Mouse (Mus musculus): Measurements from ENCODE around the gene Trim29. TPM values are rescaled to one million over a fixed set of nuclear protein-coding genes. Genes with fewer than 3 reads are reported as not detected.
A peak's percentile ranks its signal among the peaks of the same experiment; 100 is the strongest.

Gene Trim29
- polyA plus RNA-seq (2014; fragmentation: Nextera tagmentation; extraction: Ambion mirVana) = 0.82 and 2.4 TPM in 2 replicates

DNA sequence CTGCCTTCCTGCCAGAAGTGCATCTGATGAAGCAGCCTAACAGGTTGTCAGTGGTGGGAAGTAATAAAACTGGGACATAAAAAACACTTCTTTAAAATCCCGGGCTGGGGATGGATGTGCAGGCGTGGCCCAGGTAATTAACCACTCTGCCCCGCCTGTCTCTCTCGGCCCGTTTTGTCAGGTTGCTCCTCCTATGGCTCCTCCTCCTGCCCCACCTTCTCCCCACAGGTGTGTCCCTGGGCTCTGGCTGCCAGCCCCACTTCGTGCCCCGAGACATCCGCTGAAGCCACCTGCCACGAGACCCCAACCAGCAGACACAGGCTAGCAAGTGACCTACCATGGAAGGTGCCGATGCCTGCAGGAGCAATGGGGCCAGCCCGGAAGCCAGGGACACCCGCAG lies at the start of gene Trim29:
Gene Trim29 (plus strand): TSS at position 311 of the 400 bp plus-strand sequence.
- H3K27ac ChIP-seq (ENCODE audit: low read depth, low read length) = no peak within 1 kb of the TSS
- H3K36me3 ChIP-seq (ENCODE audit: control insufficient read depth, insufficient read depth, low read length) = no peaks in the 10 kb centered on the region
- ATAC-seq (ENCODE audit: low FRiP score) (no peak), DNase-seq (ENCODE audit: low spot score) (no peak)
- no peak within 1 kb of the TSS for H3K4me3 ChIP-seq (ENCODE audit: low read depth, low read length)
- WGBS = 67% methylated on average over 12 of the region's 12 CpGs
- H3K27me3 ChIP-seq (ENCODE audit: control insufficient read depth, insufficient read depth, low read length) = no peaks in the 10 kb centered on the region
- no peaks in the 10 kb centered on the region for H3K4me1 ChIP-seq (replicated peaks; ENCODE audit: control insufficient read depth, insufficient read depth, low read length)
- no peak within 1 kb of the TSS for H3K4me2 ChIP-seq (replicated peaks; ENCODE audit: low read depth, low read length)
- H3K9ac ChIP-seq (ENCODE audit: low read depth, low read length) = no peak within 1 kb of the TSS
- H3K9me3 ChIP-seq (ENCODE audit: control insufficient read depth, low read length) = no peaks in the 10 kb centered on the region

DNA sequence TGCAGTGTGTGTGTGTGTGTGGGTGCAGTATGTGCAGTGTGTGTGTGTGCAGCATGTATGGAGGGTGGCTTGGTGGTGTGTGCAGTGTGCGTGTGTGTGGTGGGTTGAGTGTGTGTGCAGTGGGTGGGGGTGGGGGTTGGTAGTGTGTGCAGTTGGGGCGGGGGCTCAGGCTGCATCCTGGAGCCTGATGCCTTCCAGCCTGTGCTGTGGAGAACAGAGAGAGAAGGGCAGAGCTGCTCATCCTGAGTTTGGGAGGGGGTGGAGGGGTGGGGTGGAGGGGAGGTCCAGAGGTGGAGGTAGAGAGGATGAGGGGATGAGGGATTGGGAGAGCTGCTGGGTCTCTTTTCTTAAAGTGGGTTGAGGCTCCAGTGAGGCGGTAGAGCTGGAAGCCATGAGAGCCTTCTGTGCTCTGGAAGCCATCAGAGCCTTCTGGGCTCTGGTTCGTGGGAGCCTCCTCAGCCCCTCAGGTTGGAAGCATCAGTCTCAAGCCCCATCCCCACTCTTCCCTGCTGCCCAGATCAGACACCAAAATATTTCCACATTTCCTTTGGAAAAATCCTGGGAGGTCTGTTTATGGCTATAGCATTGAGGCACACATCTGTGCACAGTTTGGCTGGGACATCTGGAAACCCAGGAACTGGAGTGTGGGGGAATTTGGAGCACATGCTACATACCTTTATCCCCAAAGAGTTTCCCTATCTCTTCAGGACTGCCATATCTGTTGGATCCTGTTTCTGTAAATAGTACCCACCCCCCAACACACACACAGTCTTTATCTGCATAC lies 49.3 kb upstream of the Trim29 start:
- 59% methylated on average over 4 of the region's 4 CpGs for WGBS
- H3K27ac ChIP-seq (ENCODE audit: low read depth, low read length) = no peak overlapping the region
- H3K36me3 ChIP-seq (ENCODE audit: control insufficient read depth, insufficient read depth, low read length) = no peaks in the 10 kb centered on the region
- H3K27me3 ChIP-seq (ENCODE audit: control insufficient read depth, insufficient read depth, low read length) = no peaks in the 10 kb centered on the region
- ATAC-seq (ENCODE audit: low FRiP score) = no peak
- H3K4me1 ChIP-seq (replicated peaks; ENCODE audit: control insufficient read depth, insufficient read depth, low read length) = no peaks in the 10 kb centered on the region
- no peak overlapping the region for H3K4me3 ChIP-seq (ENCODE audit: low read depth, low read length)
- no peak overlapping the region for H3K4me2 ChIP-seq (replicated peaks; ENCODE audit: low read depth, low read length)
- DNase-seq (ENCODE audit: low spot score) = no peak
- no peak overlapping the region for H3K9ac ChIP-seq (ENCODE audit: low read depth, low read length)
- no peaks in the 10 kb centered on the region for H3K9me3 ChIP-seq (ENCODE audit: control insufficient read depth, low read length)

DNA sequence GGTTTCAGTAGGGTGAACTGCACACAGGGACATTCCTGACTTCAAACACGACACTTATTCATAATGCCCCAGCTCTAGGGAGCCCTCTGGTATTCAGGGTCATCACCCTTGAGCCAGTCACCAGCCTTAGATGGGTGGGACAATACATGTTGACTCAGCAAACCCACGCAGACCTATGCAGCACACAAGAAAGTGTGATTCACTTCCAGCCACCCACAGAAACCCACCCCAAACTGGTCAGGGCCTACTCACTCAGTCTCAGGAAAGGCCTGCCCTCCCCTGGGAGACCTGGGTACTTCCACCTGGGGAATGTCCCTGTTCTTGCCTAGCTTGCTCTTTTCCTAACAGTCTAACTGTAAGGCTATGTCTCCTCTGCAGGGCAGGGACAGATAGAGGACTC lies 48.7 kb upstream of the Trim29 start:
- H3K27ac ChIP-seq (ENCODE audit: low read depth, low read length) = peak overlapping the region; percentile 33; the same call in 1 of the 2 replicates
- H3K36me3 ChIP-seq (ENCODE audit: control insufficient read depth, insufficient read depth, low read length) = no peaks in the 10 kb centered on the region
- H3K4me1 ChIP-seq (replicated peaks; ENCODE audit: control insufficient read depth, insufficient read depth, low read length) = no peaks in the 10 kb centered on the region
- no peak overlapping the region for H3K4me2 ChIP-seq (replicated peaks; ENCODE audit: low read depth, low read length)
- no peak overlapping the region for H3K9ac ChIP-seq (ENCODE audit: low read depth, low read length)
- DNase-seq (ENCODE audit: low spot score) = no peak
- H3K4me3 ChIP-seq (ENCODE audit: low read depth, low read length) = no peak overlapping the region
- H3K27me3 ChIP-seq (ENCODE audit: control insufficient read depth, insufficient read depth, low read length) = no peaks in the 10 kb centered on the region
- WGBS = 25% methylated on average over 2 of the region's 2 CpGs
- H3K9me3 ChIP-seq (ENCODE audit: control insufficient read depth, low read length) = no peaks in the 10 kb centered on the region
- ATAC-seq (ENCODE audit: low FRiP score) = no peak

DNA sequence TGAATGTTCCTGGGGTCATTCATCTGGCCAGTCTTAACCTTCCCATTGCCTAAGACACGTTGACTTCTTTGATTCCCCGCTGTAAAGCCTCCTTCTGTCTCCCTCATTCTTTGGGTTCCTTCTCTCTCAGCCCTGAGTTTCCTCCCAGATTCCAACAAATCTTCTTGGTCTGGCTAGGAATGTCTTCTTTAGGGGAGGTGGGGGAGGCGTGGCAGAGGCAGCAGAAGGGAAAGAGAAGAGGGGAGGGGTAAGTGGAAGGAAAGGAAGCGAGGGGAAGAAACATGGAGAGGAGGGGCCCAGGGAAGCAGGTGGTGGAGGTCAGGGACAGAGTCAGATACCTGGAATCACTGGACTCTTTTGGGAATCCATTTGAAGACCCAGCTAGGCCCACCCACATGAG lies 48.3 kb upstream of the Trim29 start:
- no peak for DNase-seq (ENCODE audit: low spot score)
- H3K4me1 ChIP-seq (replicated peaks; ENCODE audit: control insufficient read depth, insufficient read depth, low read length) = no peaks in the 10 kb centered on the region
- H3K27ac ChIP-seq (ENCODE audit: low read depth, low read length) = peak overlapping the region; percentile 33; the same call in 1 of the 2 replicates
- H3K9ac ChIP-seq (ENCODE audit: low read depth, low read length) = no peak overlapping the region
- H3K9me3 ChIP-seq (ENCODE audit: control insufficient read depth, low read length) = no peaks in the 10 kb centered on the region
- no peak for ATAC-seq (ENCODE audit: low FRiP score)
- no peak overlapping the region for H3K4me2 ChIP-seq (replicated peaks; ENCODE audit: low read depth, low read length)
- 65% methylated on average over 4 of the region's 4 CpGs for WGBS
- H3K36me3 ChIP-seq (ENCODE audit: control insufficient read depth, insufficient read depth, low read length) = no peaks in the 10 kb centered on the region
- no peaks in the 10 kb centered on the region for H3K27me3 ChIP-seq (ENCODE audit: control insufficient read depth, insufficient read depth, low read length)
- H3K4me3 ChIP-seq (ENCODE audit: low read depth, low read length) = no peak overlapping the region

DNA sequence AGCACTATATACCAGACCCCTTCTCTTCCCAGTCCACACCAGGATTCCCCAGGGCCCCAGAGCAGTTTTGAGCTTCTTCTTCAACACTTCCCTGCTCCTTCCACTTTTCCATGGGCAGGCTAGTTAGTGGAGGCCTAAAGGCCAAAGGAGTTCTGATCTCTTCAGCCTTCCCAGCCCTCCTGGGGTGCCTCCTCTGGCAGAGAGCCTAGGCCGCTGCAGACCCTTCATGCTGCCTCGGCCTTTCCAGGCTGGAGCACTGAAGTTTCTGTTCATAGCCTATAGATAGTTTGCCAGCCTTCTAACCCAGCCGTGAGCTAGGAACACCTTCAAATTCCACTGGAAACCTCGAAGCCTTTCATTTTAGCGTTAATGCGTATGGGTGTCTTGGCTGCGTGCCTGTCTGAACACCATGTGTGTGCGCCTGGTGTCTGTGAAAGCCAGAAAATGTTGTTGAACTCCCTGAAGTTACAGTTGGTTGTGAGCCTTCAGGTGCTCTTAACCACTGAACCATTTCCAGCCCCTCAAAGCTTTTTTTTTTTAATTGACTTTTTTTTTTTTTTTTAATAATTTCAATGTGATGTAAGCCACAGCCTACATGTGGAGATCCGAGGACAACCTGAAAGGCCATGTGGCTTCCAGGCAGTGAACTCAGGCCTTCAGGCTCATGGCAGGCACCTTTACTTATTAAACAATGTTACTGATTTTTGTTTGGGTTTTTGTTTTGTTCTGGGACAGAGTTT lies 47.7 kb upstream of the Trim29 start:
- H3K4me2 ChIP-seq (replicated peaks; ENCODE audit: low read depth, low read length) = no peak overlapping the region
- no peaks in the 10 kb centered on the region for H3K4me1 ChIP-seq (replicated peaks; ENCODE audit: control insufficient read depth, insufficient read depth, low read length)
- H3K4me3 ChIP-seq (ENCODE audit: low read depth, low read length) = no peak overlapping the region
- no peaks in the 10 kb centered on the region for H3K9me3 ChIP-seq (ENCODE audit: control insufficient read depth, low read length)
- H3K36me3 ChIP-seq (ENCODE audit: control insufficient read depth, insufficient read depth, low read length) = no peaks in the 10 kb centered on the region
- DNase-seq (ENCODE audit: low spot score) = no peak
- H3K27me3 ChIP-seq (ENCODE audit: control insufficient read depth, insufficient read depth, low read length) = no peaks in the 10 kb centered on the region
- ATAC-seq (ENCODE audit: low FRiP score) = no peak
- no peak overlapping the region for H3K9ac ChIP-seq (ENCODE audit: low read depth, low read length)
- WGBS = 78% methylated on average over 9 of the region's 9 CpGs
- H3K27ac ChIP-seq (ENCODE audit: low read depth, low read length) = no peak overlapping the region

DNA sequence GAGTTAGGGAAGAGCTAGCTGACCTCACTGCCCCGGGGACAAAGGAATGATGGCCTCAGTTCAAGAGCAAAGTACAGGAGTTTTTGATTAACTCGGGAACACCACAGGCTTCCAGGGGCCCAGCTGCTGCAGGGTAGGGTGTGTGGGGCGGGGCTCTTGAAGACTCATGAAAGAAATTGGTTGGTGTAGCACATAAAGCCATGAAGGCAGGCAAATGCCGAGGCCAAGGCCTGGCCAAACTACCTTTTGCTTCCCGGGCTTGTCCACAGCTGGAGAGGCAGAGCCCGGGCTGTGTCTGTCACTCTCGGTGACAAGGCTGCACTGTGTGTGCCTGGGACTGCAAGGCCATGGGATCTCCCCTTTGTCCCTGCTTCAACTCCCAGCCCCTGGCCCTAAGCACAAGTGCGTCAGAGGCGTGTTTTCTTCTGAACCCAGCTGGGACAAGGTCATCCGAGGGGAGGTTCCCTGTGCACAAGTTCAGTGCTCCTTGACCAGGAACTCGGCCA lies 46.6 kb upstream of the Trim29 start:
- Histone ChIP-seq H3K27me3 (ENCODE audit: control insufficient read depth, insufficient read depth, low read length) (no peaks in the 10 kb centered on the region; the same call in 1 of the 2 replicates), H3K9ac (ENCODE audit: low read depth, low read length) (no peak overlapping the region), H3K4me3 (ENCODE audit: low read depth, low read length) (no peak overlapping the region), H3K4me2 (replicated peaks; ENCODE audit: low read depth, low read length) (no peak overlapping the region), H3K36me3 (ENCODE audit: control insufficient read depth, insufficient read depth, low read length) (no peaks in the 10 kb centered on the region), H3K27ac (ENCODE audit: low read depth, low read length) (no peak overlapping the region), H3K4me1 (replicated peaks; ENCODE audit: control insufficient read depth, insufficient read depth, low read length) (no peaks in the 10 kb centered on the region), H3K9me3 (ENCODE audit: control insufficient read depth, low read length) (no peaks in the 10 kb centered on the region)
- 13% methylated on average over 11 of the region's 11 CpGs for WGBS
- peak; percentile 45 for DNase-seq (ENCODE audit: low spot score)
- no peak for ATAC-seq (ENCODE audit: low FRiP score)

DNA sequence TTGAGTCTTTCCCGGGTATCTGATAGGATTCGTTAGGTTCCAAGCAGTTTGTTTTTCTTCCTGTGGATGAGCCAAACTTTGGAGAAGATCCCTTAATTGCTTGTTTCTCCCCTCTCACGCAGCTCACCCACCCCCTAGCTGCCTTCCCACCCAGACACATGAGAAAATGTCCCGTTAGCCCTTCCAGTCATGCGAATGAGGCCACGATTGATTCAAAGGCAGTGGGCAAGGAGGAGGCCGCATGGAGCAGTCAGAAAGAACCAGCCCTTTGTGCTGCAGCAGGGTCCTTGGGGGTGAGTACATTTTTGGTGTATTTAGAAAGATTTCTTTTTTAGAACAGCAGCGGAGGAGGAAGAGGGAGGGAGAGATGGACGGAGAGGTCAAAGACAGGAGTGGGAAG lies 45.5 kb upstream of the Trim29 start:
- Histone ChIP-seq H3K36me3 (ENCODE audit: control insufficient read depth, insufficient read depth, low read length) (no peaks in the 10 kb centered on the region), H3K4me2 (replicated peaks; ENCODE audit: low read depth, low read length) (no peak overlapping the region), H3K27me3 (ENCODE audit: control insufficient read depth, insufficient read depth, low read length) (peaks cover 12% of the 10 kb centered on the region), H3K9ac (ENCODE audit: low read depth, low read length) (no peak overlapping the region), H3K27ac (ENCODE audit: low read depth, low read length) (no peak overlapping the region), H3K9me3 (ENCODE audit: control insufficient read depth, low read length) (no peaks in the 10 kb centered on the region), H3K4me3 (ENCODE audit: low read depth, low read length) (no peak overlapping the region), H3K4me1 (replicated peaks; ENCODE audit: control insufficient read depth, insufficient read depth, low read length) (peaks cover 2% of the 10 kb centered on the region; the same call in 1 of the 2 replicates)
- DNase-seq (ENCODE audit: low spot score) (no peak), ATAC-seq (ENCODE audit: low FRiP score) (no peak)
- WGBS = 49% methylated on average over 9 of the region's 9 CpGs

DNA sequence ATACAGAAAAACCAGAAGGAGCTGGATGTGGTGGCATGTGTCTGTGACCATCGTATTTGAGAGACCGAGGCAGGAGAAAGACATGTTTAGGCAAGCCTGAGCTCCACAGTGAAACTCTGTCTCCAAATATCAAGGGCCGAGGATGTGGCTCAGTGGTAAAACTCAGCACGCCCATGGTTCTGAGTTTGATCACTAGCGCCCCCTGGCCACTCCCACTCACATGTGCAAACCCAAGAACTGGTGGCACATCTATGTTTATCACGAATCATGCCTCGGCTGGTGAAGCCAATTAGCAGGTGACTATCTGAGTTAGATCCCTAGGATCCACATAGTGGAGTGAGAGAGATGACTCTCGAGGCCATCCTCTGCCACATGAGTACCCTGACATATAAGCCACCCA lies 43.3 kb upstream of the Trim29 start:
- WGBS = 72% methylated on average over 8 of the region's 8 CpGs
- Histone ChIP-seq H3K27me3 (ENCODE audit: control insufficient read depth, insufficient read depth, low read length) (peaks cover 30% of the 10 kb centered on the region), H3K4me2 (replicated peaks; ENCODE audit: low read depth, low read length) (no peak overlapping the region)

More for the DNA sequence above, 43.3 kb upstream of the Trim29 start:
- DNase-seq (ENCODE audit: low spot score) (peak; percentile 23), ATAC-seq (ENCODE audit: low FRiP score) (no peak)
- no peaks in the 10 kb centered on the region for H3K36me3 ChIP-seq (ENCODE audit: control insufficient read depth, insufficient read depth, low read length)
- H3K4me1 ChIP-seq (replicated peaks; ENCODE audit: control insufficient read depth, insufficient read depth, low read length) = peaks cover 2% of the 10 kb centered on the region; the same call in 1 of the 2 replicates
- no peak overlapping the region for H3K9ac ChIP-seq (ENCODE audit: low read depth, low read length)
- H3K27ac ChIP-seq (ENCODE audit: low read depth, low read length) = no peak overlapping the region
- no peaks in the 10 kb centered on the region for H3K9me3 ChIP-seq (ENCODE audit: control insufficient read depth, low read length)
- no peak overlapping the region for H3K4me3 ChIP-seq (ENCODE audit: low read depth, low read length)

Measured in hindbrain, embryonic 11.5 days (tissue).